Mouse (Mus musculus) intestine, postnatal 0 days (tissue): Measurements from ENCODE around the gene Sfrp5. TPM values are rescaled to one million over a fixed set of nuclear protein-coding genes. Genes with fewer than 3 reads are reported as not detected.

Experiments used
- ATAC-seq: fragments of 200-750 bp; cut with Nextera tagmentation; 2 replicates; pipeline ENCODE4 v1.8.0; 2017; ENCODE audit warnings: mild to moderate bottlenecking, moderate TSS enrichment, moderate library complexity
- H3K27ac ChIP-seq: fragments of 300-500 bp; sonication (generic); 2 replicates; pipeline ENCODE4 v1.5.1; 2014; ENCODE audit warnings: mild to moderate bottlenecking, low read depth, low read length, moderate library complexity
- H3K27me3 ChIP-seq: fragments of 300-500 bp; sonication (generic); replicated peaks from 2 replicates; pipeline ENCODE4 v1.6.1; 2014; ENCODE audit warnings: low read length, mixed read lengths; ENCODE audit not compliant: control insufficient read depth, insufficient read depth
- H3K36me3 ChIP-seq: fragments of 300-500 bp; sonication (generic); 2 replicates; pipeline ENCODE4 v1.6.1; 2014; ENCODE audit warnings: mild to moderate bottlenecking, moderate library complexity; ENCODE audit not compliant: control insufficient read depth, insufficient read depth
- H3K4me1 ChIP-seq: fragments of 300-500 bp; sonication (generic); replicated peaks from 2 replicates; pipeline ENCODE4 v1.6.1; 2014; ENCODE audit warnings: antibody characterized with exemption, low read length, mixed read lengths; ENCODE audit not compliant: control insufficient read depth, insufficient read depth
- H3K4me2 ChIP-seq: fragments of 300-500 bp; sonication (generic); replicated peaks from 2 replicates; pipeline ENCODE4 v1.6.1; 2014; ENCODE audit warnings: low read depth, mild to moderate bottlenecking, moderate library complexity
- H3K4me3 ChIP-seq: fragments of 300-500 bp; sonication (generic); 2 replicates; pipeline ENCODE4 v1.5.1; 2014; ENCODE audit warnings: low read depth, low read length
- H3K9ac ChIP-seq: fragments of 300-500 bp; sonication (generic); 2 replicates; pipeline ENCODE4 v1.6.1; 2014; ENCODE audit warnings: mild to moderate bottlenecking, low read depth, low read length
- H3K9me3 ChIP-seq: fragments of 300-500 bp; sonication (generic); 2 replicates; pipeline ENCODE4 v1.6.1; 2016; ENCODE audit warnings: mixed run types; ENCODE audit not compliant: control insufficient read depth
- CTCF ChIP-seq: sonication (generic); IDR thresholded peaks from 2 replicates; pipeline ENCODE4 v1.5.1; 2016; ENCODE audit warnings: low read depth, mild to moderate bottlenecking, control low read depth, antibody characterized with exemption, moderate library complexity
- WGBS: fragments of 180-500 bp; shearing (Covaris S2); extraction: QIAGEN DNeasy Blood & Tissue Kit; methylation state at CpG from one replicate; pipeline ENCODE4 v1.1.7; 2014; 5-methylcytosine and 5-hydroxymethylcytosine counted together
- polyA plus RNA-seq: library from polyadenylated mRNA; unstranded; fragments of >200 nt; fragmentation: Nextera tagmentation; extraction: Ambion mirVana; gene quantifications from 2 replicates; pipeline ENCODE4 v1.2.1, GENCODE M21; 2015

Gene Sfrp5
- polyA plus RNA-seq, result 0.27 and 0.58 TPM in 2 replicates

- WGBS, result 1% methylated on average over 57 of the region's 60 CpGs
- Histone ChIP-seq H3K27me3 (peaks cover 40% of the 10 kb centered on the region), H3K9ac (no peak within 1 kb of the TSS), H3K36me3 (no peaks in the 10 kb centered on the region), H3K4me1 (no peaks in the 10 kb centered on the region), H3K27ac (no peak within 1 kb of the TSS), H3K9me3 (no peaks in the 10 kb centered on the region), H3K4me3 (peak within 1 kb of the TSS; percentile 17; the same call in 1 of the 2 replicates), H3K4me2 (peak within 1 kb of the TSS; percentile 44)
- ATAC-seq, result no peak
- TF ChIP-seq CTCF, result no peak
Measured at GRCm38 (mm10) chr19:42201696-42202381, at the start of gene Sfrp5. TSS of gene Sfrp5 (minus strand) at chr19:42202252.

GRCm38 (mm10) chr19:42249976-42250914 lies 48.2 kb upstream of the Sfrp5 start:
- no peaks in the 10 kb centered on the region for H3K9me3 ChIP-seq
- ATAC-seq, result no peak
- no peaks in the 10 kb centered on the region for H3K4me1 ChIP-seq
- H3K9ac ChIP-seq, result no peak overlapping the region
- 71% methylated on average over 11 of the region's 11 CpGs for WGBS
- H3K27me3 ChIP-seq, result peaks cover 12% of the 10 kb centered on the region; the same call in 1 of the 2 replicates
- TF ChIP-seq CTCF, result no peak
- H3K27ac ChIP-seq, result no peak overlapping the region
- no peak overlapping the region for H3K4me3 ChIP-seq
- no peaks in the 10 kb centered on the region for H3K36me3 ChIP-seq
- no peak overlapping the region for H3K4me2 ChIP-seq

- no peak for ATAC-seq
- Histone ChIP-seq H3K27ac (no peak within 1 kb of the TSS), H3K4me1 (no peaks in the 10 kb centered on the region), H3K9me3 (no peaks in the 10 kb centered on the region), H3K36me3 (no peaks in the 10 kb centered on the region), H3K4me3 (no peak within 1 kb of the TSS), H3K4me2 (no peak within 1 kb of the TSS), H3K9ac (no peak within 1 kb of the TSS), H3K27me3 (no peaks in the 10 kb centered on the region)
- 77% methylated on average over 3 of the region's 3 CpGs for WGBS
- TF ChIP-seq CTCF, result no peak
Measured at GRCm38 (mm10) chr19:42247519-42247918, 45.5 kb upstream of the Sfrp5 start, which contains the start of gene Golga7b. TSS of gene Golga7b (plus strand) at chr19:42247574.

- 49% methylated on average over 5 of the region's 5 CpGs for WGBS
- no peaks in the 10 kb centered on the region for H3K4me1 ChIP-seq
- no peak overlapping the region for H3K4me2 ChIP-seq
- no peaks in the 10 kb centered on the region for H3K27me3 ChIP-seq
- H3K27ac ChIP-seq, result no peak overlapping the region
- no peaks in the 10 kb centered on the region for H3K36me3 ChIP-seq
- H3K9ac ChIP-seq, result no peak overlapping the region
- H3K9me3 ChIP-seq, result no peaks in the 10 kb centered on the region
- TF ChIP-seq CTCF, result no peak
- no peak for ATAC-seq
- H3K4me3 ChIP-seq, result no peak overlapping the region
Measured at GRCm38 (mm10) chr19:42246626-42247025, 44.6 kb upstream of the Sfrp5 start.

- no peak for ATAC-seq
- Histone ChIP-seq H3K9ac (no peak overlapping the region), H3K9me3 (no peaks in the 10 kb centered on the region), H3K4me1 (no peaks in the 10 kb centered on the region), H3K36me3 (no peaks in the 10 kb centered on the region), H3K4me3 (no peak overlapping the region), H3K4me2 (no peak overlapping the region), H3K27me3 (no peaks in the 10 kb centered on the region), H3K27ac (no peak overlapping the region)
- no peak for TF ChIP-seq CTCF
- 26% methylated on average over 3 of the region's 3 CpGs for WGBS
Measured at GRCm38 (mm10) chr19:42243401-42243800, 41.3 kb upstream of the Sfrp5 start.

- Histone ChIP-seq H3K9ac (no peak overlapping the region), H3K4me1 (no peaks in the 10 kb centered on the region), H3K36me3 (no peaks in the 10 kb centered on the region), H3K27me3 (no peaks in the 10 kb centered on the region), H3K27ac (no peak overlapping the region), H3K4me3 (no peak overlapping the region), H3K4me2 (no peak overlapping the region), H3K9me3 (no peaks in the 10 kb centered on the region)
- ATAC-seq, result no peak
- no peak for TF ChIP-seq CTCF
- WGBS, result 52% methylated on average over 8 of the region's 8 CpGs
Measured at GRCm38 (mm10) chr19:42240881-42241280, 38.8 kb upstream of the Sfrp5 start.
